Mouse (Mus musculus) forebrain, embryonic 15.5 days (tissue): ENCODE results near the gene Fez2. TPM values are rescaled to one million over a fixed set of nuclear protein-coding genes. Genes with fewer than 3 reads are reported as not detected.

ENCODE experiments used
- ATAC-seq: fragments of 200-750 bp; cut with Nextera tagmentation; replicated peaks from 2 replicates; pipeline ENCODE4 v1.8.0; 2017; ENCODE audit warnings: mild to moderate bottlenecking, moderate TSS enrichment, moderate library complexity
- H3K27ac ChIP-seq: fragments of 300-500 bp; sonication (generic); replicated peaks from 2 replicates; pipeline ENCODE4 v1.5.1; 2015; ENCODE audit warnings: mild to moderate bottlenecking, inconsistent platforms
- H3K27me3 ChIP-seq: fragments of 300-500 bp; sonication (generic); 2 replicates; pipeline ENCODE4 v1.6.1; 2015; ENCODE audit warnings: inconsistent platforms
- H3K36me3 ChIP-seq: fragments of 300-500 bp; sonication (generic); 2 replicates; pipeline ENCODE4 v1.6.1; 2015; ENCODE audit warnings: mild to moderate bottlenecking, inconsistent platforms
- H3K4me1 ChIP-seq: fragments of 300-500 bp; sonication (generic); 2 replicates; pipeline ENCODE4 v1.6.1; 2015; ENCODE audit warnings: inconsistent platforms
- H3K4me2 ChIP-seq: fragments of 300-500 bp; sonication (generic); replicated peaks from 2 replicates; pipeline ENCODE4 v1.6.1; 2015; ENCODE audit warnings: mild to moderate bottlenecking, inconsistent platforms
- H3K4me3 ChIP-seq: fragments of 300-500 bp; sonication (generic); 2 replicates; pipeline ENCODE4 v1.5.1; 2015; ENCODE audit warnings: mild to moderate bottlenecking, inconsistent platforms
- H3K9ac ChIP-seq: fragments of 300-500 bp; sonication (generic); replicated peaks from 2 replicates; pipeline ENCODE4 v1.6.1; 2015; ENCODE audit warnings: mild to moderate bottlenecking, inconsistent platforms
- H3K9me3 ChIP-seq: fragments of 300-500 bp; sonication (generic); 2 replicates; pipeline ENCODE4 v1.6.1; 2016; ENCODE audit warnings: inconsistent platforms
- WGBS: fragments of 180-500 bp; shearing (Covaris S2); methylation state at CpG from one replicate; pipeline ENCODE4 v1.1.7; 2015; ENCODE audit warnings: mixed read lengths; 5-methylcytosine and 5-hydroxymethylcytosine counted together
- polyA plus RNA-seq: library from polyadenylated mRNA; unstranded; fragments of >200 nt; fragmentation: Nextera tagmentation; extraction: Ambion mirVana; gene quantifications from 2 replicates; pipeline ENCODE4 v1.2.1, GENCODE M21; 2015

The Fez2 gene
- polyA plus RNA-seq, 1 experiment from 2014 or later, result 37.3 TPM

DNA sequence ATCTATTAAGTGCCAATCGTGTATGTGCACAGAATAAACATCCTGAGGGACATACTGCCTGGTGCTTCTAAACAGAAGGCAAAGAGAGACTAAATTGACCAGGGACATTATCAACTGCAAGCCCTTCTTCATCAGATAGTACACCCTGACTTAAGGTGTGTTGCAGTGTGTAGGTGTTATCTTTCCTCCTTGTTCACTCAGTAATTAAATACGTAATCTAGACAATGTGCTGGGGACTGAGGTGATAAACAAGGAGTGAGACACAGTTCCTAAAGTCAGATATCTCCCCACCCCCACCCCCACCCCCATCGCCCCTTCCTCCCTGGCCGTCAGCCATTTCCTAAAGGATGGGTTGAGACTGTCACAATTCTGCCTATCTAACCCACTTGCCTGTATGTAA, 90.8 kb downstream of the Fez2 start:
- no peak overlapping the region for H3K4me3 ChIP-seq
- no peaks in the 10 kb centered on the region for H3K36me3 ChIP-seq
- H3K9ac ChIP-seq, result no peak overlapping the region
- H3K9me3 ChIP-seq, result no peaks in the 10 kb centered on the region
- peaks cover 10% of the 10 kb centered on the region; the same call in 1 of the 2 replicates for H3K4me1 ChIP-seq
- H3K27me3 ChIP-seq, result no peaks in the 10 kb centered on the region
- no peak for ATAC-seq
- no peak overlapping the region for H3K4me2 ChIP-seq
- H3K27ac ChIP-seq, result no peak overlapping the region
- WGBS, result 81% methylated on average over 4 of the region's 4 CpGs

DNA sequence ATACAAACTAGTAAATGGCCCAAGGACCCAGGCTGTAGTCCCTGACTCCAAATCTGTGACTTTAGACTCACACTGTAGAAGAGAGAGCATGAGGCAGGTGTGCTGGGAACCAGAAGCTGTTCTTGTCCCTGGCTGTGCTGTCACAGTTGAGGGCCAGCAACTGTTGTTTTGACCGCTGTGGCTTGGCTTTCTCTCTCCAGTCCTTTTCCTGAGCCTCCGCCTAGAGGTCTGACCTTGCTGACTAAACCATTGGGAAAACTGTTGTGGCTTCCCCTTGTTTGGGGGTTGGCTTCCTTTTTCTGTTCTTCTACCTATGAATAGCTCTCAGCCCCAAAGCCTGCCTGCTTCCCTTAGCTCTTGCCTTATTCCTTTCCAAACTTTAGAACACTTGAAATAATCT, 91.6 kb downstream of the Fez2 start:
- no peak for ATAC-seq
- WGBS, result 94% methylated on average over 2 of the region's 2 CpGs

DNA sequence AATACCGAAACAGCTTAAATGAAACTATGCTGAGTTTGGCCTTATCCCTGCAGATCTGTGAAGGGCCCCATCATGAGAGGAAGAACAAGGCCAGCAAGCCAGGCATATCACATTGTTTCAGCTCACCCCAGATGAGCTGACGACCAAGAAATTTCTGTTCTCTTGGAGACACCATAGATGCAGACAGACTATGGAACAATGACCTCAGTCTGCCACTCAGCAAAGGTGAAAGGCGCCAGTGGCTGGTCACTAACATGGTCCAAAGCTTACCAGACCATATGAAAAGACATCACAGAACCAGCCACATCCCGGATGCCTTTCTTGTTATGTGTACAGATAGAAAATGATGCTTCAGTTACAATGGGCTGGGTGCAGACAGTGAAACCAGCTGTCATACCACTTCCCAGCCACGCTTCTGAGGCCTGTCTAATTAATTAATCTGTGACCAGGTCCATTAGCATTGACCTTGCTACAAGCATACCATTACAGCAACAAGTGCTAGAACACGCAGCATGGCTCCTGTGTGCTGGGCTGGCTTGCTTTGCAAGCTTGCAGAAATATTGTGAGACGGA, 92.1 kb downstream of the Fez2 start:
- Histone ChIP-seq H3K4me2 (no peak overlapping the region), H3K36me3 (no peaks in the 10 kb centered on the region), H3K4me3 (no peak overlapping the region), H3K4me1 (peaks cover 10% of the 10 kb centered on the region; the same call in 1 of the 2 replicates), H3K27ac (no peak overlapping the region), H3K9me3 (no peaks in the 10 kb centered on the region), H3K27me3 (no peaks in the 10 kb centered on the region), H3K9ac (no peak overlapping the region)
- 77% methylated on average over 7 of the region's 7 CpGs for WGBS
- no peak for ATAC-seq

More for the DNA sequence above, 91.6 kb downstream of the Fez2 start:
- Histone ChIP-seq H3K27me3 (no peaks in the 10 kb centered on the region), H3K27ac (no peak overlapping the region), H3K4me3 (no peak overlapping the region), H3K9ac (no peak overlapping the region), H3K4me2 (no peak overlapping the region), H3K4me1 (peaks cover 10% of the 10 kb centered on the region; the same call in 1 of the 2 replicates), H3K36me3 (no peaks in the 10 kb centered on the region), H3K9me3 (no peaks in the 10 kb centered on the region)

DNA sequence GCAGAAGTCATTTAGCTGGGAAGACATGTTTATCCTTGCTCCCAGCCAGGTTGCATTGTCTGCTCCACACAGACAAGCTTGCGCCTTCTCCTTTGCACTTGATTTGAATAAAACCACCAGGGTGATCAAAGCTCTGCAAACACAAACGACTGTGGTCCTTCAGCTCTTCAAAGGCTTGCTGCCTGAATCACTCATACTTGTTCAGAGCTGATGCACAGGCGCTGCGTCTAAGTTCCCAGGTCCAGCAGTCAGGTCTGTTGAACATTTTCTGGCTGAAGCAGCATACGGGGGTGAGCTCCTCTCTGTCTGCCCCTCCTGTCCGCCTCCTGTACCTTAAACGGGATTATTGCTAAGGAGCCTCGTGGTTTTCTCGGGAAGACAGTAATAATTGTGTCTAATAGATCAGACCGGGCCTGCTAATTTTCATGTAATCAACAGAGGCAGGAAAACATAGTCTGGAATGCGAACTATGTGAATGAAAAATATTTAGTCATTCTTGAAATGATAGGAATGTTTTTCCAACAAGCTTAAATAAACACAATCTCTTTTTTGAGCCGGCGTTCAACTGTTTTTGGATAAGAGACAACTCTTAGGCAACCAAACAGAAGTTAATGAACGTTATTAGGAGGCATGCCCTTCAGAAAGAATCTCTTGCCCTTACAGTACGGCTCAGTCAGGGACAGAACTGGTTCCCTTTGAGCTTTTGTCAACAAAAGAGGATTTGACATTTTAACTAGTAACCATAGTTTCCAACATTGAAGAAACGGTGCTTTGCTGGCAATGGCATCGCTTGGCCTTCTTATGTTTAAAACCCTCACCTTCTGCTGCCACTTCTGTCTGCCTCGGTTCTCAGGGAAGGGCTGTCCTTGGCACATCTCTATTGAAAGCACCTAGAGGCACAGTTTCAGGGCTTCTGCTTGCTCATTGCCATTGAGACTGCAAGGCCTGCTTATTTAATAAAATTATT, 95.3 kb downstream of the Fez2 start:
- H3K4me3 ChIP-seq, result no peak overlapping the region
- no peak overlapping the region for H3K27ac ChIP-seq
- no peaks in the 10 kb centered on the region for H3K27me3 ChIP-seq
- H3K9ac ChIP-seq, result no peak overlapping the region
- H3K9me3 ChIP-seq, result no peaks in the 10 kb centered on the region
- peaks cover 10% of the 10 kb centered on the region; the same call in 1 of the 2 replicates for H3K4me1 ChIP-seq
- ATAC-seq, result no peak
- H3K4me2 ChIP-seq, result no peak overlapping the region
- H3K36me3 ChIP-seq, result peaks cover 3% of the 10 kb centered on the region; the same call in 1 of the 2 replicates
- WGBS, result 40% methylated on average over 18 of the region's 18 CpGs

DNA sequence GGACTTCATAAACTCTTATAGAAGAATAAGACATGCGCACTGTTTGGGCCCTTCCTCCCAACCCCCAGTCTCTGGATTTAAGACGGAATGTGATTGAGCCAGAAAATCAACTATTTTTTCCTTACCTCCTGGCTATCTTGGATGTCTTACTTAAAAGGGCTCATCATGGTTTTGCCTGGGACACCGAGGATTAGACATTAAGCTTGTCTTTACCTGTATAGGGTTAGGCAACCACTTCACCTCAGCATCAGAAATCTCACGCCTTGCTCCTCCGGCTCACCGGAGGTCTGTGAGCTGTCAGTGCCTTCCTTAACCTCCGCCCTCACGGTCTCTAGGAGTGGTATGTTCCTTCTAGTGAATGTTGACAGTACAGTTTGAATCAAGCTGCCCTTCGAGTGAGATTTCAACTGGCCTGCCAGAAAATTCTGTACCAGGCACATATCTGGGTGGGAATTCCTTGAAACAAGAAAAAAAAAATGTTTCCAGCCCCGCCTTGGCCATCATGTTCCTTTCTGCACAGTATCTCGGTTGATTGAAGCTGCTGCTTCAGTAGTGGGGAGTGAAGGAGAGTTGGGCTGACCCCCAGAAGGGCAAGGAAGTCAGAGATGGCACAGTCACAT, 96.6 kb downstream of the Fez2 start:
- no peaks in the 10 kb centered on the region for H3K9me3 ChIP-seq
- H3K4me3 ChIP-seq, result no peak overlapping the region
- ATAC-seq, result no peak
- WGBS, result 93% methylated on average over 11 of the region's 11 CpGs
- no peak overlapping the region for H3K9ac ChIP-seq
- no peak overlapping the region for H3K27ac ChIP-seq
- H3K36me3 ChIP-seq, result peaks cover 3% of the 10 kb centered on the region; the same call in 1 of the 2 replicates
- H3K4me1 ChIP-seq, result peaks cover 10% of the 10 kb centered on the region; the same call in 1 of the 2 replicates
- H3K4me2 ChIP-seq, result no peak overlapping the region
- H3K27me3 ChIP-seq, result no peaks in the 10 kb centered on the region

Other genes starting within 250 kb of the Fez2 start
- 6.7 and 7.3 TPM in 2 replicates for gene Crim1, start 217.9 kb downstream of the Fez2 start, polyA plus RNA-seq
- gene Vit, start 89.9 kb upstream of the Fez2 start, polyA plus RNA-seq, result 12.5 and 15.5 TPM in 2 replicates